Mouse (Mus musculus) C2C12 (cell line): Measurements from ENCODE around the gene Antxr1. TPM values are rescaled to one million over a fixed set of nuclear protein-coding genes. Genes with fewer than 3 reads are reported as not detected.

Experiments
- H3K27me3 ChIP-seq: one replicate; pipeline ENCODE4 v1.6.1; 2011; ENCODE audit not compliant: control insufficient read depth, insufficient read depth, insufficient read length
- H3K36me3 ChIP-seq: one replicate; pipeline ENCODE4 v1.6.1; 2011; ENCODE audit not compliant: control insufficient read depth, insufficient read depth
- H3K4me3 ChIP-seq: one replicate; pipeline ENCODE4 v1.5.1; 2011; ENCODE audit warnings: mild to moderate bottlenecking, control low read depth; ENCODE audit not compliant: poor library complexity, insufficient read depth, severe bottlenecking
- H3K79me2 ChIP-seq: one replicate; pipeline ENCODE4 v1.6.1; 2011; ENCODE audit not compliant: control insufficient read depth, insufficient read depth
- H3K79me3 ChIP-seq: one replicate; pipeline ENCODE4 v1.6.1; 2011; ENCODE audit warnings: low read depth, control low read depth
- H3ac ChIP-seq: one replicate; pipeline ENCODE3; 2011; ENCODE audit warnings: low read depth; ENCODE audit not compliant: control insufficient read depth, insufficient read length
- CEBPB ChIP-seq: IDR thresholded peaks from one replicate; pipeline ENCODE4 v1.6.1; 2011; ENCODE audit warnings: low read depth, mild to moderate bottlenecking, control low read depth, moderate library complexity
- CTCF ChIP-seq: IDR thresholded peaks from one replicate; pipeline ENCODE4 v1.5.1; 2011; ENCODE audit not compliant: control insufficient read depth, insufficient read depth, insufficient read length
- FOSL1 ChIP-seq: IDR thresholded peaks from one replicate; pipeline ENCODE4 v1.8.0; 2011; ENCODE audit warnings: mild to moderate bottlenecking, low read length; ENCODE audit not compliant: poor library complexity, insufficient read depth, severe bottlenecking
- MAX ChIP-seq: IDR thresholded peaks from one replicate; pipeline ENCODE4 v1.6.1; 2011; ENCODE audit warnings: mild to moderate bottlenecking, control low read depth
- MYOD1 ChIP-seq: IDR thresholded peaks from one replicate; pipeline ENCODE4 v1.6.1; 2011; ENCODE audit warnings: low read depth; ENCODE audit not compliant: control insufficient read depth, insufficient read length
- MYOG ChIP-seq: IDR thresholded peaks from one replicate; pipeline ENCODE4 v1.6.1; 2011; ENCODE audit not compliant: control insufficient read depth, insufficient read length; ENCODE audit errors: extremely low read depth
- USF1 ChIP-seq: IDR thresholded peaks from one replicate; pipeline ENCODE4 v1.6.1; 2011; ENCODE audit warnings: low read depth, mild to moderate bottlenecking, control low read depth, moderate library complexity
- polyA plus RNA-seq: library from polyadenylated mRNA; unstranded; fragments of >200 nt; fragmentation: generic; extraction: Trizol; gene quantifications from one replicate; pipeline ENCODE4 v1.2.1, GENCODE M21; 2012; ENCODE audit warnings: missing spikeins

Antxr1 gene
- polyA plus RNA-seq, 1 experiment, result 12.5 TPM

DNA sequence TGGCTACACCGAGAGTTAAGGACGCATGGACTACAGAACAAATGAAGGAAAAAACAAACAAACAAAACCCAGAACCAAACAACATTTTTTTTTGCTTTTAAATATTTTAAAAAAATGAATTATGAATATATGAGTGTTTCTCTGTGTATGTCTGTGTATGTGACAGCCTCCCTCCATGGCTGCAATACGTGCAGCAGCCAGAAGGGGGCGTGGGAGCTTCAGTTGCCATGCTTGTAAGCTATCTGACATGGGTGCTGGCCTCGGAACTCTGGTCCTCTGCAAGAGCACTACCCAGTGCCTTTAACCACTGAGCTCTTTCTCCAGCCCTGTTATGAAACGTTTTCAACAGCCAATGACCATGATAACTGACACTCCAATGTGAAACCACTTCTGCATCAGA is 215.0 kb downstream of the Antxr1 start:
- H3K79me2 ChIP-seq, result no peaks in the 10 kb centered on the region
- no peaks in the 10 kb centered on the region for H3K27me3 ChIP-seq
- no peaks in the 10 kb centered on the region for H3K79me3 ChIP-seq
- H3ac ChIP-seq, result no peak overlapping the region
- H3K4me3 ChIP-seq, result no peak overlapping the region
- H3K36me3 ChIP-seq, result no peaks in the 10 kb centered on the region
- TF ChIP-seq CTCF (no peak), CEBPB (no peak), FOSL1 (no peak), USF1 (no peak), MYOG (no peak), MAX (no peak), MYOD1 (no peak)

DNA sequence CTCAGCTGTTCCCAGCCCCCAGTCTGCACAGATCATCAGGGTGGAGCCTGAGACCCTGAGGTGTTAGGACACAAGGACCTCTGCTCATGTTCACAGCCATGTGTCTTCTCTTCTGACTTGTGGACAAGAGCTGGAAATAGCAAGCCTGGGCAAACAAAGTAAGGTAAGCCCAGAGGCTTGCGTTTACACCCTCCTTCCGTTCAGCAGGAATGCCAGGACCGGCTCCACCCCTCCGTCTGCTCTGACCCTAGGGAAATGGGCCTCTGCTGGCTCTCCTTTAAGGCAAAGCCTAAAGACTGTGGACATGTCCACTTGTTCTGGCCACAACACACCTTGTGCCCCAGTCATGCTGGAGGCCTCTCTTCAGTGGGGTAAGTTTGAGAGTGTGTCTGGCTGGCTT is 215.6 kb downstream of the Antxr1 start:
- H3ac ChIP-seq, result no peak overlapping the region
- H3K79me2 ChIP-seq, result no peaks in the 10 kb centered on the region
- H3K27me3 ChIP-seq, result no peaks in the 10 kb centered on the region
- H3K36me3 ChIP-seq, result no peaks in the 10 kb centered on the region
- H3K4me3 ChIP-seq, result no peak overlapping the region
- TF ChIP-seq CTCF (no peak), MYOD1 (no peak), CEBPB (no peak), USF1 (no peak), MAX (no peak), MYOG (no peak), FOSL1 (no peak)
- no peaks in the 10 kb centered on the region for H3K79me3 ChIP-seq

DNA sequence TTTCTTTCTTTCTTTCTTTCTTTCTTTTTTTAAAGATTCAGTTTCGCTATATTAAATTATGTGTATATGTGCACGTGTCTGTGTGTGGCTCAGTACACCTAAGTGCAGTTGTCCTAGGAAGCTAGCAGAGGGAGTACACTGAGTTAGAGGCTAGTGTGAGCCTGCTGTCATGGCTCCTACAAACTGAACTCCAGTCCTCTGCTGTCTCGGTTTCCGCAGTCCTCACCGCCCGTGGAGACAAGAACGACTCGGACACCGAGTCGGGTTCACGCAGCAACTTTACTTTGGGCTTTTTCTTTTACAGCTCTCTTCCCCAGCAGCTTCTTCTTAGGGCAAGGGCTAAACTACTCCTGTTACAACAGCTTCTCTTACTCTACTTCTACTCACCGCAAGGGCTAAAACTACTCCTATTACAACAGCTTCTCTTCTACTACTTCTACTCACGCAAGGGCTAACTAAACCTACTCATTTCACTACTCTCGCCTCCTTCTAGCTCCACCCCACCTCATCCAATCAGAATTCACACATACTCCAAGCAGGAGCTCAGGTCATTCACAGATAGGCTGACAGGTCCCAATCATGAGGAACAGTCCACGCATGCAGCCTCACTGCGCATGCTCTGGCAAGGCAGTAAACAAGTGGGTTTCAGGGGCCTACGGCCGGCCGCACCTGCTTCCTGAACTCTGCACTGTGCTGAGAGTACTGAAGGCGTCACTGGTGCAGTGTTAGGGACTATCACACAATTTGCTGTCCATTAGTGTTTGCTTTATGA is 216.4 kb downstream of the Antxr1 start:
- no peak for TF ChIP-seq FOSL1
- TF ChIP-seq MYOG, result no peak
- TF ChIP-seq USF1, result no peak
- no peak for TF ChIP-seq MYOD1
- TF ChIP-seq CTCF, result no peak
- TF ChIP-seq CEBPB, result no peak
- TF ChIP-seq MAX, result no peak
- Histone ChIP-seq H3K79me2 (no peaks in the 10 kb centered on the region), H3ac (no peak overlapping the region), H3K36me3 (no peaks in the 10 kb centered on the region), H3K4me3 (no peak overlapping the region), H3K27me3 (no peaks in the 10 kb centered on the region), H3K79me3 (no peaks in the 10 kb centered on the region)

DNA sequence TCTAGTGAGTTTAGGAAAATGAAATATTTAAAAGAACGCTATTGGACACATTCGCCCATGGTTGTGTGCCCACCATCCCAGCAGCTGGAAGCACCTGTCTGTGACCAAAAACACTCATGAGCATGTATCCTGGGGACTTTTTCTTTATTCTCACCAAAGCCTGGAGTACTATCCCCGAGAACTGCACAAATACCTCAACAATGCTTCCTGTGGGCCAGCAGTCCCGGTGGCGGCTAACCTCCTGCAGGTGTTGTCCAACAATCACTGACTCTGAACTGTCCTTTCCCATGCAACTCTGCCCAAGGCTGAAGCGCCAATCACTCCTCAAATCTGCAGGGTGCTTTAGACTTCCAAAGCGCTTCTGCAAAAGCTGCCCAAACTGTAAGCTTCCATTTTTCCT is 219.0 kb downstream of the Antxr1 start:
- H3ac ChIP-seq, result no peak overlapping the region
- TF ChIP-seq FOSL1 (no peak), MYOD1 (no peak), CEBPB (no peak), MYOG (no peak), USF1 (no peak), CTCF (no peak), MAX (no peak)
- H3K36me3 ChIP-seq, result no peaks in the 10 kb centered on the region
- H3K27me3 ChIP-seq, result no peaks in the 10 kb centered on the region
- no peak overlapping the region for H3K4me3 ChIP-seq
- no peaks in the 10 kb centered on the region for H3K79me2 ChIP-seq
- no peaks in the 10 kb centered on the region for H3K79me3 ChIP-seq

DNA sequence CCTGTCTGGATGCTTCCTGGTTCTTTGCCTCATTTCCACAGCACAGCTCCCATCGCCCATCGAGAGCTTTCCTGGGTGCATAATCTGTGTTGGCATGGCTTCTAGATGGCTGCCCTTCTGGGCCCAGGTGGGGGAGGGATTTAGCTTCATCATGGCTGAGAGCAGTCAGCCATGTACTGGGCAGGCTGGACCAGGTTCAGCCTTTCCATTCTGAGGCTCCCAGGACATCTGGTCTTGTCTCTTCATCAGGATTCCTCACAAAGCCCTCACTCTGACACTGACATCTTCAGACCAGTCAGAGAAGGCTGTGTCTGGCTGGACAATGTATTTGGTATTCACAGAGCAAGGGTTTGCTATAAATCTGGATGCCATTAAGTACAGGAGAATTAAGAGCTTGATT is 219.6 kb downstream of the Antxr1 start:
- Histone ChIP-seq H3ac (no peak overlapping the region), H3K79me2 (no peaks in the 10 kb centered on the region), H3K79me3 (no peaks in the 10 kb centered on the region), H3K36me3 (no peaks in the 10 kb centered on the region), H3K4me3 (no peak overlapping the region), H3K27me3 (peaks cover under 1% of the 10 kb centered on the region)
- TF ChIP-seq CEBPB, result no peak
- TF ChIP-seq MYOD1, result no peak
- no peak for TF ChIP-seq MAX
- TF ChIP-seq MYOG, result no peak
- TF ChIP-seq FOSL1, result no peak
- TF ChIP-seq CTCF, result no peak
- TF ChIP-seq USF1, result no peak
